ENCODE assay signal across 9 mouse cellular contexts in the genomic region with DNA sequence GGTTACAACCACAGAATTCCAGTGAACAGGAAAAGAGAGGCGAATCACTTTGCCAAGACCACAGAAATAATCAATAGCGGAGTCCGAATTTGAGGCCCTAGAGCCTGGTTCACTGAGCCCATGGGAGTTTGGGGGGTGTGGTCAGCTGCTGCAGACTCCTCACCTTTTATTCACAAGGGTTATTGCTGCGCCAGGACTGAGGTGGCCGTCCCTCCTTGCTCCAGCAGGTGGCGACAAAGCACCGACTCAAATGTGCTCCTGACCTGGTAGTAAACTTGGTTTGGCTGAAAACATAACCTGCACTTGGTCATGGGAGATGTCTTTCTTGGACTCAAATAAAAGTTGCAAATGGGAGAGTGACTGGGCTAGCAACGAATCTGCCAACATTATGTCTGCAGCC. TPM values are rescaled to one million over a fixed set of nuclear protein-coding genes. Genes with fewer than 3 reads are reported as not detected.
DNase-seq lines count a peak whose midpoint lies in the region; ATAC-seq and TF ChIP-seq lines count a peak whose summit lies in the region.
"Had no signal": no experiment of that assay in that cellular context is flagged by ENCODE, and none has a peak within 500 bp of the region (broad histone marks: within the 10 kb centered on the region; RNA-seq: fewer than 3 reads in every experiment).

No protein-coding gene starts in this region.

- peak; percentile 76 to 88 for TF ChIP-seq CTCF in CH12.LX (conservative IDR thresholded peaks at IDR 0.05 in 1 of 2, IDR thresholded peaks at IDR 0.05 in 1 of 2; ENCODE audit: low read depth in 2 of 2, low read length in 2 of 2)
- peak; percentile 94 for TF ChIP-seq CTCF in bone marrow, adult 2 months (IDR thresholded peaks at IDR 0.05; ENCODE audit: control insufficient read depth, insufficient read depth, low read length)
- TF ChIP-seq CTCF in lung, embryonic 14.5 days (IDR thresholded peaks at IDR 0.05; ENCODE audit: low read depth): peak; percentile 90

- no peaks in the 10 kb centered on the region for H3K9me3 ChIP-seq in CH12.LX (replicated peaks; ENCODE audit: low read length)
- H3K9me3 ChIP-seq in lung, embryonic 14.5 days (ENCODE audit: low read depth, low read length): no peaks in the 10 kb centered on the region

- no peak overlapping the region for H3K9ac ChIP-seq in CH12.LX (ENCODE audit: insufficient read depth, low read depth)
- H3K9ac ChIP-seq in lung, embryonic 14.5 days: no peak overlapping the region

- dilution Hi-C loops in CH12.LX (cut with MboI; ENCODE audit: extremely low pct_ligation_motif_present, extremely low pct_unique_long_range_greater_than_20kb, low sequenced_read_pairs): no loop called here

- in situ Hi-C loops in CH12.LX (cut with MboI; ENCODE audit: low pct_ligation_motif_present, low pct_unique_long_range_greater_than_20kb, low sequenced_read_pairs): loop anchor here (10.0 to 25.0 kb wide), 2 partner anchors 307 to 645 kb away; a partner anchor contains a TSS

- no peak for TF ChIP-seq EP300 in CH12.LX (IDR thresholded peaks at IDR 0.05; ENCODE audit: low read length)

- 12% methylated on average over 8 of the region's 8 CpGs for WGBS in bone marrow, adult 2 months
- WGBS in large intestine, adult 2 months: 11% methylated on average over 8 of the region's 8 CpGs
- 9% methylated on average over 8 of the region's 8 CpGs for WGBS in lung, embryonic 14.5 days

- H3K4me1 ChIP-seq in CH12.LX (ENCODE audit: control insufficient read depth in 1 of 2, insufficient read depth in 2 of 2): no peaks in the 10 kb centered on the region
- H3K4me1 ChIP-seq in bone marrow, adult 2 months (ENCODE audit: control insufficient read depth, insufficient read depth, low read length): no peaks in the 10 kb centered on the region
- H3K4me1 ChIP-seq in lung, embryonic 14.5 days (ENCODE audit: insufficient read depth): no peaks in the 10 kb centered on the region

- H3K27me3 ChIP-seq in CH12.LX (replicated peaks): peaks cover 6% of the 10 kb centered on the region
- no peaks in the 10 kb centered on the region for H3K27me3 ChIP-seq in lung, embryonic 14.5 days (ENCODE audit: insufficient read depth, low read length)

- peak; percentile 67 for DNase-seq in CH12.LX (ENCODE audit: extremely low read depth)
- peak; percentile 78 to 85 for DNase-seq in heart, postnatal 36 days
- DNase-seq in large intestine, adult 2 months (ENCODE audit: low read depth, low spot score): peak; percentile 28
- DNase-seq in lung, embryonic 14.5 days: peak; percentile 87
- DNase-seq in ovary, postnatal 10 days (ENCODE audit: low spot score): peak; percentile 66
- peak; percentile 39 to 76 for DNase-seq in thymus, postnatal 10 days (ENCODE audit: low spot score in 2 of 2)

- H3K4me3 ChIP-seq in CH12.LX (replicated peaks in 1 of 3; ENCODE audit: low read depth in 2 of 3, low read length in 2 of 3, poor library complexity in 1 of 3): no peak overlapping the region
- H3K4me3 ChIP-seq in bone marrow, adult 2 months (replicated peaks; ENCODE audit: control insufficient read depth, low read depth, low read length): no peak overlapping the region
- no peak overlapping the region for H3K4me3 ChIP-seq in lung, embryonic 14.5 days (ENCODE audit: low read depth, low read length)

- TF ChIP-seq RAD21 in CH12.LX (IDR thresholded peaks at IDR 0.05; ENCODE audit: low read depth, low read length): peak; percentile 87

- peak; percentile 59; the same call in 1 of the 2 replicates for ATAC-seq in erythroid progenitor cell, adult 5-6 weeks (replicated peaks; ENCODE audit: low FRiP score, poor library complexity, severe bottlenecking)
- ATAC-seq in lung, embryonic 14.5 days (ENCODE audit: insufficient read depth): peak; percentile 63; the same call in 1 of the 2 replicates

- H3K36me3 ChIP-seq in CH12.LX (replicated peaks in 1 of 2; ENCODE audit: control insufficient read depth in 1 of 2, insufficient read depth in 1 of 2, low read length in 1 of 2): peaks cover 0 to 4% of the 10 kb centered on the region in 2 experiments
- no peaks in the 10 kb centered on the region for H3K36me3 ChIP-seq in lung, embryonic 14.5 days (ENCODE audit: insufficient read depth)

- H3K27ac ChIP-seq in CH12.LX (ENCODE audit: insufficient read depth, low read depth): no peak overlapping the region
- no peak overlapping the region for H3K27ac ChIP-seq in bone marrow, adult 2 months (ENCODE audit: control insufficient read depth, insufficient read depth, low read depth, low read length, poor library complexity)
- H3K27ac ChIP-seq in lung, embryonic 14.5 days (ENCODE audit: low read depth): no peak overlapping the region

- no peak overlapping the region for H3K4me2 ChIP-seq in CH12.LX (ENCODE audit: insufficient read depth, low read depth, poor library complexity, severe bottlenecking)
- H3K4me2 ChIP-seq in lung, embryonic 14.5 days: no peak overlapping the region

- intact Hi-C loops in heart, postnatal 36 days (cut with DNase I): loop anchor here (5.0 kb wide), 2 partner anchors 307 to 647 kb away; a partner anchor contains a TSS

- TF ChIP-seq POLR2A in CH12.LX (IDR thresholded peaks at IDR 0.05; ENCODE audit: low read depth, low read length): no peak
- TF ChIP-seq POLR2A in bone marrow, adult 2 months (IDR thresholded peaks at IDR 0.05; ENCODE audit: borderline replicate concordance, control insufficient read depth, low read depth, low read length): no peak

- H3K79me2 ChIP-seq in CH12.LX (replicated peaks; ENCODE audit: control insufficient read depth, extremely low read depth, insufficient read depth, poor library complexity, severe bottlenecking): no peaks in the 10 kb centered on the region

TF ChIP-seq in CH12.LX, 34 proteins besides CTCF, POLR2A, EP300 and RAD21:
- TF ChIP-seq ZMIZ1 (IDR thresholded peaks at IDR 0.05; ENCODE audit: low read depth, low read length) (no peak), ZC3H11A (IDR thresholded peaks at IDR 0.05; ENCODE audit: low read depth, low read length) (no peak), MAFK (IDR thresholded peaks at IDR 0.05; ENCODE audit: insufficient replicate concordance, low read length) (no peak), ZNF384 (IDR thresholded peaks at IDR 0.05; ENCODE audit: low read depth, low read length) (no peak), SMC3 (IDR thresholded peaks at IDR 0.05; ENCODE audit: low read depth, low read length) (peak; percentile 71), TBP (conservative IDR thresholded peaks at IDR 0.05; ENCODE audit: low read depth, low read length) (no peak), MAZ (IDR thresholded peaks at IDR 0.05; ENCODE audit: low read depth, low read length) (no peak), POLR2AphosphoS2 (IDR thresholded peaks at IDR 0.05; ENCODE audit: low read depth, low read length) (no peak), JUND (conservative IDR thresholded peaks at IDR 0.05; ENCODE audit: low read depth, low read length) (no peak)

RNA-seq across cellular contexts. Expression of a gene that starts 27.2 kb away (rescaled TPM):
- total RNA-seq in CH12.LX (2012; rRNA removed) (not detected in 2 replicates), CH12.LX (2014; rRNA removed) (not detected in 2 replicates)
- not detected in 2 replicates for polyA plus RNA-seq in CH12.LX (2012; ENCODE audit: insufficient read length, low read depth)
- not detected in 2 replicates for polyA plus RNA-seq in bone marrow, adult 2 months (2011; ENCODE audit: insufficient read depth, insufficient read length, low replicate concordance, missing spikeins)
- not detected in 2 replicates for total RNA-seq in erythroid progenitor cell, adult 5-6 weeks (2015; ENCODE audit: low replicate concordance)
- not detected in 2 replicates for total RNA-seq in erythroid progenitor cell, adult 5-6 weeks (2017; ENCODE audit: low replicate concordance)
- total RNA-seq in heart, postnatal 36 days (2021): not detected
- polyA plus RNA-seq in large intestine, adult 2 months (2012; rRNA removed): not detected in 2 replicates
- polyA plus RNA-seq in lung, embryonic 14.5 days (2014; fragmentation: Nextera tagmentation; extraction: Ambion mirVana): not detected in 2 replicates
- polyA plus RNA-seq: gonadal fat pad, adult 2 months had no signal

RNA-seq across cellular contexts. Expression of a gene that starts 36.4 kb away (rescaled TPM):
- total RNA-seq in CH12.LX (2012; rRNA removed): 6.1 and 6.7 TPM in 2 replicates
- total RNA-seq in CH12.LX (2014; rRNA removed): 7.9 and 8.6 TPM in 2 replicates
- polyA plus RNA-seq in CH12.LX (2012; ENCODE audit: insufficient read length, low read depth): 8.0 TPM in 2 replicates
- polyA plus RNA-seq in bone marrow, adult 2 months (2011; ENCODE audit: insufficient read depth, insufficient read length, low replicate concordance, missing spikeins): 1.00 and 1.1 TPM in 2 replicates
- 1.3 TPM in 1 of 2 replicates, not detected in the other for total RNA-seq in erythroid progenitor cell, adult 5-6 weeks (2015; ENCODE audit: low replicate concordance)
- 1.5 TPM in 1 of 2 replicates, not detected in the other for total RNA-seq in erythroid progenitor cell, adult 5-6 weeks (2017; ENCODE audit: low replicate concordance)
- total RNA-seq in heart, postnatal 36 days (2021): 10 to 100 TPM; 15.8 to 17.8 TPM
- polyA plus RNA-seq in large intestine, adult 2 months (2012; rRNA removed): 2.7 and 3.2 TPM in 2 replicates
- 14.6 and 14.9 TPM in 2 replicates for polyA plus RNA-seq in lung, embryonic 14.5 days (2014; fragmentation: Nextera tagmentation; extraction: Ambion mirVana)

Comparison
In these comparisons a context has a peak if more than half of its experiments do, and no peak if none do; other contexts are left out.
1. DNase-seq: peak in every context shown above with its lines; median percentile 87 in lung, embryonic 14.5 days; 82 in heart, postnatal 36 days; 67 in CH12.LX; 66 in ovary, postnatal 10 days; 58 in thymus, postnatal 10 days; 28 in large intestine, adult 2 months.